Mouse (Mus musculus) thymus, postnatal 10 days (tissue): ENCODE data around the gene Lif.

ENCODE experiments used
- DNase-seq, 2 experiments: peaks; one replicate each; pipeline ENCODE4 v3.0.0; 2021; ENCODE audit warnings: low spot score in 2 of 2

The Lif gene

GRCm38 (mm10) chr11:4256846-4257607, at the start of gene Lif:
Gene Lif (plus strand): TSS chr11:4257557.
- DNase-seq: no peak

GRCm38 (mm10) chr11:4207655-4208054, 49.7 kb upstream of the Lif start:
- no peak for DNase-seq

- DNase-seq: no peak
Observed at GRCm38 (mm10) chr11:4209556-4209955, 47.8 kb upstream of the Lif start.

- no peak for DNase-seq
Observed at GRCm38 (mm10) chr11:4210786-4211185, 46.6 kb upstream of the Lif start.

GRCm38 (mm10) chr11:4213107-4213506, 44.2 kb upstream of the Lif start:
- DNase-seq: no peak

- DNase-seq: no peak
Observed at GRCm38 (mm10) chr11:4214572-4214971, 42.8 kb upstream of the Lif start.

GRCm38 (mm10) chr11:4215061-4215460, 42.3 kb upstream of the Lif start:
- no peak for DNase-seq

GRCm38 (mm10) chr11:4216248-4217000, 40.9 kb upstream of the Lif start:
- no peak for DNase-seq

GRCm38 (mm10) chr11:4217914-4218629, 39.3 kb upstream of the Lif start, which contains the start of gene Castor1:
Gene Castor1 (plus strand): TSS chr11:4218225.
- peak; percentile 72 to 73 for DNase-seq

- no peak for DNase-seq
Observed at GRCm38 (mm10) chr11:4218637-4219036, 38.7 kb upstream of the Lif start.

GRCm38 (mm10) chr11:4219317-4219751, 38.0 kb upstream of the Lif start:
- DNase-seq: no peak

GRCm38 (mm10) chr11:4219908-4220307, 37.4 kb upstream of the Lif start:
- DNase-seq: no peak

GRCm38 (mm10) chr11:4220443-4221400, 36.6 kb upstream of the Lif start:
- DNase-seq: peak; percentile 66 to 89

GRCm38 (mm10) chr11:4222046-4222950, 35.1 kb upstream of the Lif start:
- no peak for DNase-seq

GRCm38 (mm10) chr11:4223393-4224188, 33.8 kb upstream of the Lif start:
- DNase-seq: no peak

- no peak for DNase-seq
Observed at GRCm38 (mm10) chr11:4224223-4224622, 33.1 kb upstream of the Lif start.

- DNase-seq: no peak
Observed at GRCm38 (mm10) chr11:4226569-4227325, 30.6 kb upstream of the Lif start.

- DNase-seq: no peak
Observed at GRCm38 (mm10) chr11:4228463-4228862, 28.9 kb upstream of the Lif start.

GRCm38 (mm10) chr11:4229841-4230240, 27.5 kb upstream of the Lif start:
- no peak for DNase-seq
